Mouse (Mus musculus): ENCODE data around the gene Mto1. TPM values are rescaled to one million over a fixed set of nuclear protein-coding genes. Genes with fewer than 3 reads are reported as not detected.
"Not testable (repeated sequence)": the region's sequence is repeated elsewhere in the genome, so short reads cannot be mapped to it uniquely, and the experiment has no call there.

Mto1 gene
- total and polyA plus RNA-seq, 2 experiments from 2014 or later, result 19.6 to 27.5 TPM

DNA sequence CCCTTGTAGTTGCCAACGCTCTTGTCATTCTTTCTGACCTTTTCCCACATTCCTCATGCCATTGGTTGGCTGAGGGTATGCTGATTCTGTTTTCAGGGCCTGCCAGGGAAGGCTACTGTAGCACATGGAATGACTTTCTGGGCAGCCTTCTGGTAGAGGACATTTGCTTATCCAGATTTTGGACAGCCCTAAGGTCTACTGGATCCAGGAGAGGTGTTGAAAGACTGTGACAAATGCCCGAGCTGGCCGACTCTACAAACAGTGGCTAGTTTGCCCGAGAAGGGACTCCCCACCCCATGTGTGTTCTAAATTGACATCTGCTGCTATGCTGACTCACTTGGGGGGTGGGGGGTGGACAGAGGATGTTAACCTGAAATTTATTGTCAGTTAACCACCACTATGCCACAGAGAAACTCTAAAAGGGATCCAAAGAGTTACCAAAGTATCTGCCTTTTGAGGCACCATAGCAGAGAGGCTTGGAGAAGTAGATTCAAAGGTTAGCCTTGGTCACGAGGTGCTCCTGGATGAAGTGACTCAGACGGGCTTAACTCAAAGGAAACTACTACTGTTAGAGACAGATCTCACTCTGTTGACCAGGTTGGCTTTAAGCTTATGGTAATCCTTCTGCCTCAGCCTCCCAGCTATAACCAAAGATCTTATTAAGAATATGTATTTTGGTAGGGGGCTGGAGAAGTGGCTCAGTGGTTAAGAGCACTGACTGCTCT lies 65.9 kb downstream of the Mto1 start:
- no peaks in the 10 kb centered on the region for H3K9me3 ChIP-seq (ENCODE audit: low read length)
- no peak overlapping the region for H3K9ac ChIP-seq
- no peak for TF ChIP-seq CTCF (IDR thresholded peaks at IDR 0.05; ENCODE audit: low read depth)
- 86% methylated on average over 6 of the region's 6 CpGs for WGBS
- ATAC-seq (no peak), DNase-seq (no peak)
- H3K27me3 ChIP-seq (ENCODE audit: insufficient read depth, low read length), result no peaks in the 10 kb centered on the region
- no peak overlapping the region for H3K4me2 ChIP-seq (ENCODE audit: low read depth)
- no peak overlapping the region for H3K27ac ChIP-seq (ENCODE audit: low read depth, low read length)
- no peaks in the 10 kb centered on the region for H3K4me1 ChIP-seq (ENCODE audit: insufficient read depth)
- no peak overlapping the region for H3K4me3 ChIP-seq (ENCODE audit: low read depth, low read length)
- no peaks in the 10 kb centered on the region for H3K36me3 ChIP-seq (ENCODE audit: insufficient read depth)

DNA sequence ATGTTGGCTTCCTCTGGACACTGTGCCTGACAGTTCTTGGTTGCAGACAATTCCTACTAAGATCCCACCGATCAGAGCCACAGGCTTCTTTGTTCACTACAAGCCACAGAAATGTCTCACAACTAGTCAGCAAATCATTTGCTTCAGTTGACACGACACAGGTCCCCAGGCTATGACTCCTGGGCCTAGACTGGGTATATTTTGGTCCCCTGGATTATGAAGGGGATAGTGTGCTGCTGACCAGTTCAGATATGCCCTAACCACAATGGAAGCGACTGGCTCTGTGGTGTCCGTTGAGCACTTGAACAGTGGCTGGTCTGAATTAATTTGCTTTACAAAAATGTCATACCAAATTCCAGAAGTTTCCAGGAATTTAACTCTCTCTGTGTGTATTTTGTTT lies 66.7 kb downstream of the Mto1 start:
- H3K27ac ChIP-seq (ENCODE audit: low read depth, low read length), result no peak overlapping the region
- H3K9me3 ChIP-seq (ENCODE audit: low read length), result no peaks in the 10 kb centered on the region
- DNase-seq (no peak), ATAC-seq (no peak)
- no peaks in the 10 kb centered on the region for H3K4me1 ChIP-seq (ENCODE audit: insufficient read depth)
- WGBS, result 82% methylated on average over 4 of the region's 4 CpGs
- no peak for TF ChIP-seq CTCF (IDR thresholded peaks at IDR 0.05; ENCODE audit: low read depth)
- no peak overlapping the region for H3K9ac ChIP-seq
- H3K36me3 ChIP-seq (ENCODE audit: insufficient read depth), result no peaks in the 10 kb centered on the region
- no peaks in the 10 kb centered on the region for H3K27me3 ChIP-seq (ENCODE audit: insufficient read depth, low read length)
- no peak overlapping the region for H3K4me3 ChIP-seq (ENCODE audit: low read depth, low read length)
- H3K4me2 ChIP-seq (ENCODE audit: low read depth), result no peak overlapping the region

DNA sequence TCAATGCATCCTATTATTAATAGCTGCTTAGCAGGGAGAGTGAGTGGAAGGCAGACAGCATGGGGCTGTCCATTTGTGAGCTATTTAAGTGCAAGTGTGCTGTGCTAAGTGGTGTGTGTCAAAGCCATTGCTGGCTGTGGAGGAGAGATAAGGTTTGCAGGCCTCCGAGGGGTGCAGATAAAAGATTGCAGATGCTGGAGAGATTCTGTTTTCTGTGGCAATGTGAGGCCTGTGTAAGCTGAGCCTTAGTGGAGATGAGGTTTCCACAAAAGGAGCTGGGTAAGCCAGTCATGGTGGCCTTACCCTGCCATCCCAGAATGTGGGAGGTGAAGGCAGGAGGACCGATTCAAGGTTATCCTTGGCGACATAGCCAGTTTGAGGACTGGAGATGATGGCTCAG lies 68.1 kb downstream of the Mto1 start:
- ATAC-seq, result no peak
- no peak overlapping the region for H3K27ac ChIP-seq (ENCODE audit: low read depth, low read length)
- no peaks in the 10 kb centered on the region for H3K27me3 ChIP-seq (ENCODE audit: insufficient read depth, low read length)
- no peaks in the 10 kb centered on the region for H3K4me1 ChIP-seq (ENCODE audit: insufficient read depth)
- no peak for DNase-seq
- H3K36me3 ChIP-seq (ENCODE audit: insufficient read depth), result no peaks in the 10 kb centered on the region
- H3K9ac ChIP-seq, result no peak overlapping the region
- WGBS, result 77% methylated on average over 3 of the region's 3 CpGs
- TF ChIP-seq CTCF (IDR thresholded peaks at IDR 0.05; ENCODE audit: low read depth), result no peak
- H3K4me3 ChIP-seq (ENCODE audit: low read depth, low read length), result no peak overlapping the region
- H3K4me2 ChIP-seq (ENCODE audit: low read depth), result no peak overlapping the region
- no peaks in the 10 kb centered on the region for H3K9me3 ChIP-seq (ENCODE audit: low read length)

DNA sequence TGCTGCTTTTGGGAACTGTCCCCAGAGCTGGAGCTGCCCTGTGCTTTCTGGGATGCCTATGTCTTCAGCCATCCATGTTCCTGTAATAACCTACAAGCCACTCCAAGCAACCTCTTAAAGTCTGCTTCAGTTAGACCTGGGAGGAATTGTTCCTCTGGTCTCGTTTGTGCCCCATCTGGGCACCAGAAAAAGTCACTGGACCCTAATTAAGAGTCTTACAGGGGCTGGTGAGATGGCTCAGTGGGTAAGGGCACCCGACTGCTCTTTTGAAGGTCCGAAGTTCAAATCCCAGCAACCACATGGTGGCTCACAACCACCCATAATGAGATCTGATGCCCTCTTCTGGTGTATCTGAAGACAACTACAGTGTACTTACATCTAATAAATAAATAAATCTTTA lies 69.2 kb downstream of the Mto1 start:
- not testable (repeated sequence) for H3K9me3 ChIP-seq (ENCODE audit: low read length); H3K4me1 ChIP-seq (ENCODE audit: insufficient read depth); DNase-seq; H3K36me3 ChIP-seq (ENCODE audit: insufficient read depth); H3K4me3 ChIP-seq (ENCODE audit: low read depth, low read length); H3K27ac ChIP-seq (ENCODE audit: low read depth, low read length); H3K4me2 ChIP-seq (ENCODE audit: low read depth); ATAC-seq; H3K9ac ChIP-seq; H3K27me3 ChIP-seq (ENCODE audit: insufficient read depth, low read length)
- 54% methylated on average over 3 of the region's 3 CpGs for WGBS

DNA sequence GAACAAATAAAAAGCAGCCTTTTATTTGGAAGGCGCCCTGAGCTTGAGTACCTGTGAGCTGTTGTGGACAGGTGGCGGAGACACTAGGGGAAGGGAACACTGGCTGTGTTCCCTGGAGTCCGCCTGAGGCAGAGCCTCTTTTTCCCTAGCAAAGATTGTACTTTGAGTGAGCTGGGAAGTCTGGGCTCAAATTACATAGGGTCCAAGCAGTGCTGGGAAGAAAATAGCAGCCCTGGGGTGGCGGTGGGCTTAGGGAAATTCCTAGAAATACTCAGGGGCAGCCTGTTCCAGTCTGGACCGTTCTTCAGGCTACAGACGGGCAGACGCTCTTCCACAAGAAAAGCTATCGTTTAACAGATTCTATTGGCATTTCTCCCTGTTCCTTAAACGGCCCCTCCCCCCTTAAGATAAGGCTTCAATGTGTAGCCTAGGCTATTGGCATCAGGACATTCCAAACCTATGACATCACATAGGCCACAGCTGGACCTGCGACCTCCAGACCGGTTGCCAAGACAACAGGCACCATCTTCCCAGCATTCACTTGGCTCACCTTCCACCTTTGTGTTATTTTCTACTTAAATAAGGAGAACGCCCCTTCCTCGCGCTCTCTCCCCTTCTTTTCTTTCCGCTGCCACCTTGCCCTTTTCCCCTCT lies 72.2 kb downstream of the Mto1 start:
- TF ChIP-seq CTCF (IDR thresholded peaks at IDR 0.05; ENCODE audit: low read depth), result no peak
- H3K36me3 ChIP-seq (ENCODE audit: insufficient read depth), result no peaks in the 10 kb centered on the region
- H3K27me3 ChIP-seq (ENCODE audit: insufficient read depth, low read length), result no peaks in the 10 kb centered on the region
- H3K4me2 ChIP-seq (ENCODE audit: low read depth), result peak overlapping the region; percentile 86
- H3K9me3 ChIP-seq (ENCODE audit: low read length), result no peaks in the 10 kb centered on the region
- ATAC-seq (peak; percentile 64), DNase-seq (peak; percentile 78)
- H3K4me1 ChIP-seq (ENCODE audit: insufficient read depth), result no peaks in the 10 kb centered on the region
- peak overlapping the region; percentile 44 for H3K4me3 ChIP-seq (ENCODE audit: low read depth, low read length)
- peak overlapping the region; percentile 54 for H3K9ac ChIP-seq
- peak overlapping the region; percentile 78 for H3K27ac ChIP-seq (ENCODE audit: low read depth, low read length)
- 3% methylated on average over 15 of the region's 15 CpGs for WGBS

DNA sequence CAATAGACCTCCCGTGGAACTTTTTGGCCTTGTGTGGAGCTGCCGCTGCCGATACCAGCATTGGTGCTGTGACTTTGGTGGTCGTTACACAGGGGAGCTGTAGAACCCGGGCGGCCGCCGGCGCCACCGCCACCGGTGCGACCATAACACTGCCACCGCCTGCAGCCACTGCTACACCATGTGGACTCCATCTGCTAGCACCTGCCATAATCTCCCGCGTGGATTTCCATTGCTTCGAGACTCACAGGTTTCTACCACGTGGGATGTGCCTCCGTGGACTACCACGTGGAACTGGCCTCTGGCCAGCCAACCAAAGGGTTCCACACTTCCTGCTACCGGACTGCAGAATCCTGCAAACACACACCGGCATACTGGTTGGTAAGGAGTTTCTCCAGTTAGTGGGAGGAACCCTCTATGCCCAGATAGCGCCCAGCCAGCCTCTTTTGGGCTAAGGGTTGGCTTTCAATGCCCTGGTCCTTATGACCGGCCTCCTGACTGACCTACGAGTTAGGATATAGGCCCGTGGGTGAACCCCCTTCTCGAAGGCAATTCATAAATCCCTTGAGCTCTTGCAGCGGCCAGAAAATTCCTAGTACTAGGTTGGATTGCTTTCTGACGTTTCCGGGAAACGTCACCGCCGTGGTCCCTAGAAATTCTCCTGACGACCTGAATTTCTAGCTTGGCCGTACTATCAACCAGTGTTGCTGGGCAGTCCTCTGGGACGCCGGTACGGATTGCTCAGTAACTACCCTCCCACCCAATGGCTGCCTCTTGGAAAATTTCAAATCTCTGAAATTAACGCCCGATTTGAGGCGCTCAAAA lies 73.0 kb downstream of the Mto1 start:
- 2% methylated on average over 40 of the region's 40 CpGs for WGBS
- Histone ChIP-seq H3K36me3 (ENCODE audit: insufficient read depth) (no peaks in the 10 kb centered on the region), H3K27me3 (ENCODE audit: insufficient read depth, low read length) (no peaks in the 10 kb centered on the region), H3K4me1 (ENCODE audit: insufficient read depth) (no peaks in the 10 kb centered on the region), H3K9ac (peak overlapping the region; percentile 54), H3K9me3 (ENCODE audit: low read length) (no peaks in the 10 kb centered on the region), H3K27ac (ENCODE audit: low read depth, low read length) (peak overlapping the region; percentile 78), H3K4me3 (ENCODE audit: low read depth, low read length) (peak overlapping the region; percentile 44), H3K4me2 (ENCODE audit: low read depth) (peak overlapping the region; percentile 86)
- TF ChIP-seq CTCF (IDR thresholded peaks at IDR 0.05; ENCODE audit: low read depth), result no peak; the same call in 1 of the 2 replicates
- peak; percentile 78 for ATAC-seq
- DNase-seq, result peak; percentile 83

DNA sequence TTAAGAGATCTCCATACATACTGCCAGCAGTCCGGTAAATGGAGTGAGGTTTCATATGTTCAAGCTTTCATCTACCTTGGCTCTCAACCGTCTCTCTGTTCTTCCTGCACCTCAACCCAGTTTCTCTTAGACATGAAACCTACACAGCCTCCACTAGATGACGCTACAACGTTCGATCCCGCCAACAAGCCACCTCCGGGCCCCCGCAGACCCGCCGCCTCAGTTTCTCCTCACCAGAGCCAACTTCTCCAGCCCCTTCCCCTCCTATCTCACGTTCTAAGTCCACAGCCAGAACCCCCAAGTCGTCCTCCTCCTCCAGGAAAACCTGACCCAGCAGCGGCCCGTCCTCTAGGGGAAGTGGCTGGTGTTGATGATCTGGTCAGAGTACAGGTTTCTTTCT lies 73.7 kb downstream of the Mto1 start:
- Histone ChIP-seq H3K9me3 (ENCODE audit: low read length) (no peaks in the 10 kb centered on the region), H3K27me3 (ENCODE audit: insufficient read depth, low read length) (no peaks in the 10 kb centered on the region), H3K9ac (peak overlapping the region; percentile 54), H3K4me1 (ENCODE audit: insufficient read depth) (no peaks in the 10 kb centered on the region), H3K4me3 (ENCODE audit: low read depth, low read length) (peak overlapping the region; percentile 44), H3K4me2 (ENCODE audit: low read depth) (peak overlapping the region; percentile 86), H3K36me3 (ENCODE audit: insufficient read depth) (no peaks in the 10 kb centered on the region), H3K27ac (ENCODE audit: low read depth, low read length) (peak overlapping the region; percentile 78)
- peak; percentile 70 for DNase-seq
- peak; percentile 40 for ATAC-seq
- peak; percentile 66 for TF ChIP-seq CTCF (IDR thresholded peaks at IDR 0.05; ENCODE audit: low read depth)
- 26% methylated on average over 14 of the region's 14 CpGs for WGBS

Small RNAs within 50 kb of the gene (microRNA-seq; reads per million reads assigned to microRNA genes)
- gene Gm26377, result 0 reads per million in 2 experiments

Other genes with a start within 250 kb of the Mto1 start
- not detected in 2 replicates for gene Gsta1, start 217.6 kb upstream of the Mto1 start, total RNA-seq (2014; rRNA removed)
- not detected in 2 replicates for gene Gsta1, start 217.6 kb upstream of the Mto1 start, polyA plus RNA-seq (2015; fragmentation: Nextera tagmentation; extraction: Ambion mirVana)
- not detected in 2 replicates for gene Gm3776, start 191.1 kb upstream of the Mto1 start, total RNA-seq (2014; rRNA removed)
- 0.23 TPM in 1 of 2 replicates, not detected in the other for gene Gm3776, start 191.1 kb upstream of the Mto1 start, polyA plus RNA-seq (2015; fragmentation: Nextera tagmentation; extraction: Ambion mirVana)
- gene Gm10639, start 158.3 kb upstream of the Mto1 start, total RNA-seq (2014; rRNA removed), result not detected in 2 replicates
- not detected in 2 replicates for gene Gm10639, start 158.3 kb upstream of the Mto1 start, polyA plus RNA-seq (2015; fragmentation: Nextera tagmentation; extraction: Ambion mirVana)
- gene Omt2a, start 133.4 kb upstream of the Mto1 start, total RNA-seq (2014; rRNA removed), result not detected in 2 replicates
- gene Omt2a, start 133.4 kb upstream of the Mto1 start, polyA plus RNA-seq (2015; fragmentation: Nextera tagmentation; extraction: Ambion mirVana), result not detected in 2 replicates
- not detected in 2 replicates for gene Omt2b, start 120.6 kb upstream of the Mto1 start, total RNA-seq (2014; rRNA removed)
- gene Omt2b, start 120.6 kb upstream of the Mto1 start, polyA plus RNA-seq (2015; fragmentation: Nextera tagmentation; extraction: Ambion mirVana), result not detected in 2 replicates
- not detected in 2 replicates for gene Gsta2, start 92.4 kb upstream of the Mto1 start, total RNA-seq (2014; rRNA removed)
- not detected in 2 replicates for gene Gsta2, start 92.4 kb upstream of the Mto1 start, polyA plus RNA-seq (2015; fragmentation: Nextera tagmentation; extraction: Ambion mirVana)
- 2.2 and 3.3 TPM in 2 replicates for gene Dppa5a, start 80.0 kb upstream of the Mto1 start, total RNA-seq (2014; rRNA removed)
- gene Dppa5a, start 80.0 kb upstream of the Mto1 start, polyA plus RNA-seq (2015; fragmentation: Nextera tagmentation; extraction: Ambion mirVana), result 4.9 and 6.9 TPM in 2 replicates
- 3.5 and 5.1 TPM in 2 replicates for gene Ooep, start 69.5 kb upstream of the Mto1 start, total RNA-seq (2014; rRNA removed)
- gene Ooep, start 69.5 kb upstream of the Mto1 start, polyA plus RNA-seq (2015; fragmentation: Nextera tagmentation; extraction: Ambion mirVana), result 4.2 and 5.2 TPM in 2 replicates
- gene Ddx43, start 52.4 kb upstream of the Mto1 start, total RNA-seq (2014; rRNA removed), result 0.33 and 0.85 TPM in 2 replicates
- gene Ddx43, start 52.4 kb upstream of the Mto1 start, polyA plus RNA-seq (2015; fragmentation: Nextera tagmentation; extraction: Ambion mirVana), result 0.23 and 0.29 TPM in 2 replicates
- gene Cgas, start 5.0 kb upstream of the Mto1 start, total RNA-seq (2014; rRNA removed), result 0.85 and 0.90 TPM in 2 replicates
- 0.33 and 0.47 TPM in 2 replicates for gene Cgas, start 5.0 kb upstream of the Mto1 start, polyA plus RNA-seq (2015; fragmentation: Nextera tagmentation; extraction: Ambion mirVana)
- gene Gm17324, start 578 bp downstream of the Mto1 start, total RNA-seq (2014; rRNA removed), result 1.2 and 1.7 TPM in 2 replicates
- 2.8 and 3.3 TPM in 2 replicates for gene Gm17324, start 578 bp downstream of the Mto1 start, polyA plus RNA-seq (2015; fragmentation: Nextera tagmentation; extraction: Ambion mirVana)
- 9,311 and 11,752 TPM in 2 replicates for gene Eef1a1, start 40.9 kb downstream of the Mto1 start, total RNA-seq (2014; rRNA removed)
- 2,982 and 3,284 TPM in 2 replicates for gene Eef1a1, start 40.9 kb downstream of the Mto1 start, polyA plus RNA-seq (2015; fragmentation: Nextera tagmentation; extraction: Ambion mirVana)
- gene Slc17a5, start 139.8 kb downstream of the Mto1 start, total RNA-seq (2014; rRNA removed), result 11.1 and 11.5 TPM in 2 replicates
- gene Slc17a5, start 139.8 kb downstream of the Mto1 start, polyA plus RNA-seq (2015; fragmentation: Nextera tagmentation; extraction: Ambion mirVana), result 10.5 and 16.1 TPM in 2 replicates
- 1.6 and 3.9 TPM in 2 replicates for gene Cd109, start 167.3 kb downstream of the Mto1 start, total RNA-seq (2014; rRNA removed)
- gene Cd109, start 167.3 kb downstream of the Mto1 start, polyA plus RNA-seq (2015; fragmentation: Nextera tagmentation; extraction: Ambion mirVana), result 0.86 and 1.2 TPM in 2 replicates